Mouse (Mus musculus): Measurements from ENCODE around the gene Dlat. TPM values are rescaled to one million over a fixed set of nuclear protein-coding genes. Genes with fewer than 3 reads are reported as not detected.

Gene Dlat
- total and polyA plus RNA-seq, 2 experiments from 2014 or later = 155 to 203 TPM

- H3K9ac ChIP-seq (replicated peaks; ENCODE audit: low read depth, low read length) = no peak overlapping the region
- peaks cover 12% of the 10 kb centered on the region for H3K36me3 ChIP-seq (replicated peaks; ENCODE audit: control insufficient read depth, insufficient read depth, low read length)
- ATAC-seq (ENCODE audit: insufficient read depth, low read depth) (no peak), DNase-seq (ENCODE audit: low spot score) (no peak)
- H3K9me3 ChIP-seq (replicated peaks; ENCODE audit: control insufficient read depth, low read length) = no peaks in the 10 kb centered on the region
- no peak overlapping the region for H3K4me2 ChIP-seq (ENCODE audit: low read depth, low read length)
- no peaks in the 10 kb centered on the region for H3K4me1 ChIP-seq (ENCODE audit: control insufficient read depth, insufficient read depth)
- TF ChIP-seq EP300 (IDR thresholded peaks at IDR 0.05; ENCODE audit: low read depth) = no peak
- no peak for TF ChIP-seq CTCF (IDR thresholded peaks at IDR 0.05; ENCODE audit: low read depth)
- H3K27ac ChIP-seq (ENCODE audit: low read depth) = no peak overlapping the region
- H3K4me3 ChIP-seq (ENCODE audit: low read depth, low read length) = no peak overlapping the region
- no peaks in the 10 kb centered on the region for H3K27me3 ChIP-seq (ENCODE audit: control insufficient read depth, insufficient read depth, low read length)
- WGBS = 68% methylated on average over 10 of the region's 10 CpGs
Measured at GRCm38 (mm10) chr9:50590856-50591518, 68.6 kb downstream of the Dlat start.

GRCm38 (mm10) chr9:50586955-50587354 lies 72.6 kb downstream of the Dlat start:
- 67% methylated on average over 4 of the region's 4 CpGs for WGBS
- Histone ChIP-seq H3K27ac (ENCODE audit: low read depth) (no peak overlapping the region), H3K27me3 (ENCODE audit: control insufficient read depth, insufficient read depth, low read length) (no peaks in the 10 kb centered on the region), H3K9ac (replicated peaks; ENCODE audit: low read depth, low read length) (no peak overlapping the region), H3K9me3 (replicated peaks; ENCODE audit: control insufficient read depth, low read length) (no peaks in the 10 kb centered on the region), H3K4me2 (ENCODE audit: low read depth, low read length) (no peak overlapping the region), H3K36me3 (replicated peaks; ENCODE audit: control insufficient read depth, insufficient read depth, low read length) (no peaks in the 10 kb centered on the region), H3K4me1 (ENCODE audit: control insufficient read depth, insufficient read depth) (no peaks in the 10 kb centered on the region), H3K4me3 (ENCODE audit: low read depth, low read length) (no peak overlapping the region)
- TF ChIP-seq EP300 (IDR thresholded peaks at IDR 0.05; ENCODE audit: low read depth) = no peak
- no peak for TF ChIP-seq CTCF (IDR thresholded peaks at IDR 0.05; ENCODE audit: low read depth)
- no peak for ATAC-seq (ENCODE audit: insufficient read depth, low read depth)
- no peak for DNase-seq (ENCODE audit: low spot score)

GRCm38 (mm10) chr9:50585145-50585818 lies 74.3 kb downstream of the Dlat start:
- no peak for TF ChIP-seq CTCF (IDR thresholded peaks at IDR 0.05; ENCODE audit: low read depth)
- H3K9me3 ChIP-seq (replicated peaks; ENCODE audit: control insufficient read depth, low read length) = no peaks in the 10 kb centered on the region
- H3K4me1 ChIP-seq (ENCODE audit: control insufficient read depth, insufficient read depth) = no peaks in the 10 kb centered on the region
- no peak for ATAC-seq (ENCODE audit: insufficient read depth, low read depth)
- H3K4me2 ChIP-seq (ENCODE audit: low read depth, low read length) = no peak overlapping the region
- H3K9ac ChIP-seq (replicated peaks; ENCODE audit: low read depth, low read length) = no peak overlapping the region
- H3K27me3 ChIP-seq (ENCODE audit: control insufficient read depth, insufficient read depth, low read length) = no peaks in the 10 kb centered on the region
- H3K27ac ChIP-seq (ENCODE audit: low read depth) = no peak overlapping the region
- WGBS = 71% methylated on average over 6 of the region's 6 CpGs
- H3K36me3 ChIP-seq (replicated peaks; ENCODE audit: control insufficient read depth, insufficient read depth, low read length) = no peaks in the 10 kb centered on the region
- DNase-seq (ENCODE audit: low spot score) = no peak
- H3K4me3 ChIP-seq (ENCODE audit: low read depth, low read length) = no peak overlapping the region

Other genes with a start within 250 kb of the Dlat start
- gene Plet1, start 165.3 kb downstream of the Dlat start, total RNA-seq (2014; rRNA removed; ENCODE audit: low replicate concordance) = 3.7 and 7.0 TPM in 2 replicates
- 1.2 and 1.3 TPM in 2 replicates for gene Plet1, start 165.3 kb downstream of the Dlat start, polyA plus RNA-seq (2015; fragmentation: Nextera tagmentation; extraction: Ambion mirVana)
- 29.7 and 147 TPM in 2 replicates for gene Pts, start 131.1 kb downstream of the Dlat start, total RNA-seq (2014; rRNA removed; ENCODE audit: low replicate concordance)
- gene Pts, start 131.1 kb downstream of the Dlat start, polyA plus RNA-seq (2015; fragmentation: Nextera tagmentation; extraction: Ambion mirVana) = 93.1 and 97.8 TPM in 2 replicates
- gene Il18, start 105.0 kb downstream of the Dlat start, total RNA-seq (2014; rRNA removed; ENCODE audit: low replicate concordance) = 0.46 and 2.4 TPM in 2 replicates
- gene Il18, start 105.0 kb downstream of the Dlat start, polyA plus RNA-seq (2015; fragmentation: Nextera tagmentation; extraction: Ambion mirVana) = 2.9 and 4.7 TPM in 2 replicates
- gene Bco2, start 104.6 kb downstream of the Dlat start, total RNA-seq (2014; rRNA removed; ENCODE audit: low replicate concordance) = not detected in 2 replicates
- gene Bco2, start 104.6 kb downstream of the Dlat start, polyA plus RNA-seq (2015; fragmentation: Nextera tagmentation; extraction: Ambion mirVana) = 0.07 TPM in 1 of 2 replicates, not detected in the other
- not detected in 2 replicates for gene Tex12, start 98.5 kb downstream of the Dlat start, total RNA-seq (2014; rRNA removed; ENCODE audit: low replicate concordance)
- gene Tex12, start 98.5 kb downstream of the Dlat start, polyA plus RNA-seq (2015; fragmentation: Nextera tagmentation; extraction: Ambion mirVana) = not detected in 2 replicates
- gene Sdhd, start 56.0 kb downstream of the Dlat start, total RNA-seq (2014; rRNA removed; ENCODE audit: low replicate concordance) = 980 and 992 TPM in 2 replicates
- gene Sdhd, start 56.0 kb downstream of the Dlat start, polyA plus RNA-seq (2015; fragmentation: Nextera tagmentation; extraction: Ambion mirVana) = 1,236 and 1,240 TPM in 2 replicates
- 115 and 163 TPM in 2 replicates for gene Timm8b, start 55.9 kb downstream of the Dlat start, total RNA-seq (2014; rRNA removed; ENCODE audit: low replicate concordance)
- 445 and 461 TPM in 2 replicates for gene Timm8b, start 55.9 kb downstream of the Dlat start, polyA plus RNA-seq (2015; fragmentation: Nextera tagmentation; extraction: Ambion mirVana)
- 0.27 TPM in 1 of 2 replicates, not detected in the other for gene Pih1d2, start 42.5 kb downstream of the Dlat start, total RNA-seq (2014; rRNA removed; ENCODE audit: low replicate concordance)
- 1.2 and 1.5 TPM in 2 replicates for gene Pih1d2, start 42.5 kb downstream of the Dlat start, polyA plus RNA-seq (2015; fragmentation: Nextera tagmentation; extraction: Ambion mirVana)
- gene Nkapd1, start 42.3 kb downstream of the Dlat start, total RNA-seq (2014; rRNA removed; ENCODE audit: low replicate concordance) = 10.0 and 14.5 TPM in 2 replicates
- gene Nkapd1, start 42.3 kb downstream of the Dlat start, polyA plus RNA-seq (2015; fragmentation: Nextera tagmentation; extraction: Ambion mirVana) = 13.4 and 14.3 TPM in 2 replicates
- gene Dixdc1, start 79.7 kb upstream of the Dlat start, total RNA-seq (2014; rRNA removed; ENCODE audit: low replicate concordance) = 7.7 and 19.8 TPM in 2 replicates
- gene Dixdc1, start 79.7 kb upstream of the Dlat start, polyA plus RNA-seq (2015; fragmentation: Nextera tagmentation; extraction: Ambion mirVana) = 6.9 and 7.1 TPM in 2 replicates
- gene 2310030G06Rik, start 86.8 kb upstream of the Dlat start, total RNA-seq (2014; rRNA removed; ENCODE audit: low replicate concordance) = 3.6 and 4.8 TPM in 2 replicates
- gene 2310030G06Rik, start 86.8 kb upstream of the Dlat start, polyA plus RNA-seq (2015; fragmentation: Nextera tagmentation; extraction: Ambion mirVana) = 10.6 and 11.0 TPM in 2 replicates
- gene Cryab, start 91.5 kb upstream of the Dlat start, total RNA-seq (2014; rRNA removed; ENCODE audit: low replicate concordance) = 758 and 766 TPM in 2 replicates
- 1,736 and 1,781 TPM in 2 replicates for gene Cryab, start 91.5 kb upstream of the Dlat start, polyA plus RNA-seq (2015; fragmentation: Nextera tagmentation; extraction: Ambion mirVana)
- gene Hspb2, start 92.6 kb upstream of the Dlat start, total RNA-seq (2014; rRNA removed; ENCODE audit: low replicate concordance) = 241 and 266 TPM in 2 replicates
- 309 and 313 TPM in 2 replicates for gene Hspb2, start 92.6 kb upstream of the Dlat start, polyA plus RNA-seq (2015; fragmentation: Nextera tagmentation; extraction: Ambion mirVana)
- 7.4 and 10.0 TPM in 2 replicates for gene Fdxacb1, start 108.5 kb upstream of the Dlat start, total RNA-seq (2014; rRNA removed; ENCODE audit: low replicate concordance)
- gene Fdxacb1, start 108.5 kb upstream of the Dlat start, polyA plus RNA-seq (2015; fragmentation: Nextera tagmentation; extraction: Ambion mirVana) = 7.9 and 8.1 TPM in 2 replicates
- 23.9 and 24.2 TPM in 2 replicates for gene Alg9, start 115.2 kb upstream of the Dlat start, total RNA-seq (2014; rRNA removed; ENCODE audit: low replicate concordance)
- gene Alg9, start 115.2 kb upstream of the Dlat start, polyA plus RNA-seq (2015; fragmentation: Nextera tagmentation; extraction: Ambion mirVana) = 11.4 and 11.9 TPM in 2 replicates
- gene 1110032A03Rik, start 115.7 kb upstream of the Dlat start, total RNA-seq (2014; rRNA removed; ENCODE audit: low replicate concordance) = 8.0 and 39.5 TPM in 2 replicates
- gene 1110032A03Rik, start 115.7 kb upstream of the Dlat start, polyA plus RNA-seq (2015; fragmentation: Nextera tagmentation; extraction: Ambion mirVana) = 32.6 and 36.8 TPM in 2 replicates
- 7.5 and 15.3 TPM in 2 replicates for gene Ppp2r1b, start 185.5 kb upstream of the Dlat start, total RNA-seq (2014; rRNA removed; ENCODE audit: low replicate concordance)
- gene Ppp2r1b, start 185.5 kb upstream of the Dlat start, polyA plus RNA-seq (2015; fragmentation: Nextera tagmentation; extraction: Ambion mirVana) = 15.3 and 17.8 TPM in 2 replicates

All from heart, postnatal 0 days (tissue).